Mouse (Mus musculus): ENCODE measurements around the gene Ptprn2. TPM values are rescaled to one million over a fixed set of nuclear protein-coding genes. Genes with fewer than 3 reads are reported as not detected.

The Ptprn2 gene
- total RNA-seq, 2 experiments from 2014 or later: 280 to 289 TPM

DNA sequence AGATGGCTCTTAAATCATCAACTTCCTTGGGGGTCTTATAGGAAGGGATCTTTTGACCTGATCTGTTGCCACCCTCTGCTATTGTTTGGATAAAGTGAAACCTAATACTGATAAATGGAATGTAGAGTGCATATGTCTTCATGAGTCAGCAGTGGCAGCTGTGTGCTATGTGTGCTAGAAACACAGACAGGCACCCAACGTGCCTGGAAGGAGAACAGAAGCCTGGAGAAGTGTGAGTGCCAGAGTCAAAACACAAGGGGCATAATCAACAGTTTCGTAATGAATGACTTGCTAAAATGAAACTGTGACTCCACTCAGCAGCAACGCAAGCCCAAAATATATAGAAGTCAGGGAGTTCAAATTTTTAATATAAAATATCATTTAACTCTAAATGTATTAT, 676.7 kb downstream of the Ptprn2 start:
- DNase-seq (ENCODE audit: low spot score in 2 of 2): no peak
- Histone ChIP-seq H3K4me3 (no peak overlapping the region), H3K27ac (peak overlapping the region; percentile 53; the same call in 1 of the 2 replicates)
- TF ChIP-seq CTCF (conservative IDR thresholded peaks at IDR 0.05): no peak

DNA sequence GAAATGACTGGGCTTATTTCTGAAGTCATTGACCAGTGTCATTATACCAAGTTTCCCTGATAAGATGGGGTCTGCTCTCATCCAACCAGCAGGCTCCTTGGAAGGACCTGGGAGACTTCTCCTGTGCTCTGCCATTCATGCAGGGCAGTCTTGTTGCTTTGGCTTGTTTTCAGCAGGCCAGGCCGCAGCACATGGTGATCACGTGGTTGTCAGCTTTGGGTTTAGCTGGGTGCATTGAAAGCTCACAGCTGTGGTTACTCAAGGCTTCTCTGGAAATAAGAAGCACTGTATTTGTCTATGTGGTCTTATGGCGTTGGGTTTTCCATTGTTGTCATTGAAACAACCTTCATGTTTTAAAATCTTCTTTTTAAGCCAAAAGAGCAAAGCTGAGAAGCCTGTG, 678.3 kb downstream of the Ptprn2 start:
- Histone ChIP-seq H3K27ac (no peak overlapping the region), H3K4me3 (no peak overlapping the region)
- no peak for TF ChIP-seq CTCF (conservative IDR thresholded peaks at IDR 0.05)
- no peak for DNase-seq (ENCODE audit: low spot score in 2 of 2)

DNA sequence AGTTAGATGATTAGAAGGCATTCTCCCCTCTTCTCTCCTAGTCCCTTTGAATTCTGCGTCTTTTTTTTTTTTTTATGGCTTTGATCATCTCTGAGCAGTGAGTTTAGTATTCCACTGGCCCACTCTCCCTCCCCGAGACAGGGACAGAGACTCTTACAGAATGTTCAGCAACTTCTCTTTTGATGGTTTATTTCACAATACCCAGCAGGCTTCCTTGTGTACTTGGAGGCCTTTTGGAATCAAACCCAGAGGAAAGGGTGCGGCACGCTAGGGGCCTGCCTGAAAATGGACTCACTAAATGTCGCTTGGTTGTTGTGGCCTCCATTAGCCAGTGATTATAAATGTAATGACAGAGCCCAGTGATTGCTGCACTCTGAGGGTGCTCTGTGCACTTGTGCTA, 680.7 kb downstream of the Ptprn2 start:
- Histone ChIP-seq H3K4me3 (no peak overlapping the region), H3K27ac (no peak overlapping the region)

DNA sequence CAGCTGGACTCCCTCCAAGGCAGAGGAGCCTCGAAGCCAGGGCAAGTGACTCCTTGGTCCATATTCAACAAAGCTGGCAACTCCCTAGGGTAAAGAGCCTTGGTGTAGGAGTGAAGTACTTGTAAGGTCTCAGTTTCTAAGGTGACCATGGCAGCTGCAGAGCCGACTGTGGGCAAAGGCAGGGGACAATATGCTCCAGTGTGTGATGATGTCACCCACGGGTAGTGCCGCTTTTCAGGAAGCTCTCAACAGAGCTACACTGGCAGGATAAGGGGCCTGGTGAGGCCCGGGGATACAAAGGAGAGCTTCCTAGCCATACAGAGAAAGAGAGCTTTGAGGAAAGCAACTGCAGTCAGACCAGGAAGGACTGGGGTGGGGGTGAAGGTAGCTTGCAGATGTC, 684.1 kb downstream of the Ptprn2 start:
- DNase-seq (ENCODE audit: low spot score in 2 of 2): no peak
- no peak for TF ChIP-seq CTCF (conservative IDR thresholded peaks at IDR 0.05)
- Histone ChIP-seq H3K4me3 (no peak overlapping the region), H3K27ac (no peak overlapping the region)

More for the DNA sequence above, 680.7 kb downstream of the Ptprn2 start:
- no peak for TF ChIP-seq CTCF (conservative IDR thresholded peaks at IDR 0.05)
- DNase-seq (ENCODE audit: low spot score in 2 of 2): no peak

DNA sequence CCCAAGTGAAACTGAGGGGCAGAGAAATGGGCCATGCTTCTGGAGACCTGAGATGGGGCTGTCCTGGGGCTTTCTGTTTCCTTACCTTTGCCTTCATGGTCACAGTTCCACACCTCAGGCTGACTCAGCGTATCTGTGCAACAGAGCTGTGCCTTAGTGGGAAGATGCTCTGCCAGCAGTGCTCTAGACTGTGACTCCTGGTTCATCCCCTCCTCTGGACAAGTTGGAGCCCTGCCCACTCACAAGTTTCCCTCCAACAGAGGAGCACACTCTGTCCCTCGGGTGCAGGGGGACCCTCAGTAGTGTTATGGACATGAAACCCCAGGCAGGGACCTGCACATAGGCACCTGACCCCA, 687.0 kb downstream of the Ptprn2 start:
- no peak for TF ChIP-seq CTCF (conservative IDR thresholded peaks at IDR 0.05)
- DNase-seq (ENCODE audit: low spot score in 2 of 2): no peak
- Histone ChIP-seq H3K4me3 (no peak overlapping the region), H3K27ac (no peak overlapping the region)

DNA sequence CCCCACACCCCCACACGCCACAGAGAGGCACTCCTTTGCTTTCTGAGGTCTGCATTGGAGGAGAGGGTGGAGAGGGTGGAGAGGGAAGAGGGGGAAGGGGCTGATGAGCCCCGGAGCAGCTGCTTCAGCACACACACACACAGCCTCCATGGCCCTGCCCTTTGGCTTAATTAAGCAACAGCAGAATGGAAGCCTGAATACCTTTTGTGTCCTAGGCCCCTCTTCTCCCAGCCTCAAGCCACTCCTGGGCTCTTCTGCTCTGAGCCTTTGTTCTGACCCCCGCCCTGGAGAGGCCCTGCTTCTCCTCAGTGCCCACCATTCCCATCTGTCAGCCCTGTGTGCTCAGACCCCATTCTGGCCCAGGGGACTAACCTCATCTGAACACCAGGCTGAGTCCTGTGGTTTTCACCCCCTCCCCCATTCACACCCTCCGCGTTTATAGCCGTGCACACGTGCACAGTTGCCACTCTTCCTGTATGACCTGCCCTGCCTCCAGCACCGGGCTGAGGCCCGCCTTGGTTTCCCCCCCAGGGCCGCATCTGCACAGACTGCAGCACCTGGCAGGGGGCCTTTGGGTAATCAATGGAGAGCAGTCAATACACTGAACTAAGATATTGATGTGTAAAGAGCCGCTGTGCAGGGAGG, 687.5 kb downstream of the Ptprn2 start:
- no peak for TF ChIP-seq CTCF (conservative IDR thresholded peaks at IDR 0.05)
- Histone ChIP-seq H3K27ac (no peak overlapping the region), H3K4me3 (no peak overlapping the region)
- DNase-seq (ENCODE audit: low spot score in 2 of 2): no peak

DNA sequence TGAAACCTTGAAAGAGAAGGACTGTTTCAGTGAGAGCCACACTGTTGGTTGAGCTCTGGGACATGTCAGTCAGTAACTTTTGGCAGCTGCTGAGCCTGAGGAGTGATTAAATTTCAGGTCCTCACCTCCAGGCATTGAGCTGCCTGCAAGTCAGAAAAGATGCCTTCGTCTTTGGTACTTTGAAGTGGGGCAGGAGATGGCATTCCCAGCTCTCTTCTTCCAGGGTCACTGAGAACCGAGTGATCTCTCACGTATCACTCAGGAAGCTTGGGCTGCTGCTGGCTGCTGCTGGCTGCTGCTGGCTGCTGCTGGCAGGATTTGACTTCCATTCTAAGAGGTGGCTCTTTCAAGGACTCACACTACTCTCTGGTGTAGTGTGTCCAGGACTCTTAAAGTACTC, 688.7 kb downstream of the Ptprn2 start:
- Histone ChIP-seq H3K4me3 (no peak overlapping the region), H3K27ac (peak overlapping the region; percentile 55; the same call in 1 of the 2 replicates)
- no peak for TF ChIP-seq CTCF (conservative IDR thresholded peaks at IDR 0.05)
- DNase-seq (ENCODE audit: low spot score in 2 of 2): no peak

DNA sequence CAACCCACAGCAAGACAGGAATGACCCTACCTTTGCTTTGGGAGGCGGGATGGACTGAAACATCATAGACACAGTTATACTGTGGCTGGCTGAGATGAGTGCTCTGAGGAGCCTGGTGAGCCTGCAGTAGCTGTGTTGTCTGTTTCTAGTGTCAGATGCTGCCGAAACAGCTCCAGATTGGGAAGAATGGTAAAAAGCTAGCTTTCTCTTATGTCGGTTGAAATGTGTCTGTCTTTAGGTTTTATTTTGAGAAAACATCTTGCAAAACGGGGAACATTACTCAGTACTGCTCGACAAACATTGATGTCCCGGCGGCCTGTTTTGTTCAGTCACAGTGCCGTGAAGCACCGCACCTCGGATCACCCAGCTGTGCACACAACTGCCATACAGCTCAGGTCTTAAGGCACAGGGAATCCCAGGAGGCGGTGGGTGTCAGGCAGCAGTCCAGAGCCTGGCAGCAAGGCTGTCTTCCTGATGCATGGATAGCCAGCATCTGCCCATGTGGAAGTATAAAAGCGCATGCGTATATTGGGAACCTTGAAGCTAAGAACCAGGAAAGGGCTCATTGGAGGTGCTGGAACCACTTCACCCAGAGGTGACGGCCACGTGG, 689.7 kb downstream of the Ptprn2 start:
- peak overlapping the region; percentile 37; the same call in 1 of the 2 replicates for H3K27ac ChIP-seq
- no peak overlapping the region for H3K4me3 ChIP-seq
- TF ChIP-seq CTCF (conservative IDR thresholded peaks at IDR 0.05): no peak
- DNase-seq (ENCODE audit: low spot score in 2 of 2): no peak

DNA sequence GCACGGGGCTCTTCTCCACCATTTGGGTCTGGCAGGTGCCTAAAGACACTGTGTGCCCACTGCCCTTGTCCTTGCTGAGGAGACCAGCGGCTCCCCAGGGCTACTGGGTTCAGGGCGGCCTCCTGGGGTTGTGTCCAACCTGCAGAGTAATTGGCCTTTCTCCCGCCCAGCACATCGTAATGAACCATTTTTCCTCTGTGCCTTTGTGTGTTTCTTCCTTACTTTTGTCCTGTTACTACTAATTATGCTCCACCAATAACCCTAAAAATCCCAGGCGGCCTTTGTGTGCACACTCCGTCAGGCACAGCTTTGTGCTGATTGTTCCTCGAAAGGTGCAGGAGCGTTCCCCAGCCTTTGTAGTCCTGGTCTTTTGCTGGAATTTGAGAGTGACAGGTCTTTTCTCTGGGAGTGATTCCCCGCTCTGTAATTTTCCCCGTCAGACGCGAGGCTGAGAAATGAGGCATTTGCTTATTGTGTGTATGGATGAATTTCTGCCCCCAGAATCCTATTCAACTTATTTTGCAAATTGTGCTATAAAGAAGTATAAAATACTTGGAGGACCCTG, 690.8 kb downstream of the Ptprn2 start:
- DNase-seq (ENCODE audit: low spot score in 2 of 2): no peak
- Histone ChIP-seq H3K27ac (peak overlapping the region; percentile 37; the same call in 1 of the 2 replicates), H3K4me3 (no peak overlapping the region)
- TF ChIP-seq CTCF (conservative IDR thresholded peaks at IDR 0.05): no peak

DNA sequence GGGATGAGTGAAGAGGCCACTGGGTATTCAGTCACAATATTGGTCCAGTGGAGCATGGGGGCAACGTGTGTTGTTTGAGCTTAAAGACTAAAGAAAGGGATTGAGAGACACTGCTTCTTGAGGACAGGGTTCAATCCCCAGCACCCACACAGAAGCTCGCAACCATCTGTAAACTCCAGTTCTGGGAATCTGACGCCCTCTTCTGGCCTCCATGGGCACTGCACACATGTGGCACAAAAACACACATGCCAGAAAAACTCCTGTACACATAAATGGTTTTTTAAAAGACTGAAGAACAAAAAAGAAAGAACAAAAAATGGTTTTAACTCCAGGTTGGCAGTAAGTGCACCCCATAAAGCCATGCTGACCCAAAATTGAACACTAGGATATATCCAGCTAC, 701.6 kb downstream of the Ptprn2 start:
- Histone ChIP-seq H3K4me3 (no peak overlapping the region), H3K27ac (no peak overlapping the region)
- TF ChIP-seq CTCF (conservative IDR thresholded peaks at IDR 0.05): peak; percentile 61
- DNase-seq (ENCODE audit: low spot score in 2 of 2): no peak

DNA sequence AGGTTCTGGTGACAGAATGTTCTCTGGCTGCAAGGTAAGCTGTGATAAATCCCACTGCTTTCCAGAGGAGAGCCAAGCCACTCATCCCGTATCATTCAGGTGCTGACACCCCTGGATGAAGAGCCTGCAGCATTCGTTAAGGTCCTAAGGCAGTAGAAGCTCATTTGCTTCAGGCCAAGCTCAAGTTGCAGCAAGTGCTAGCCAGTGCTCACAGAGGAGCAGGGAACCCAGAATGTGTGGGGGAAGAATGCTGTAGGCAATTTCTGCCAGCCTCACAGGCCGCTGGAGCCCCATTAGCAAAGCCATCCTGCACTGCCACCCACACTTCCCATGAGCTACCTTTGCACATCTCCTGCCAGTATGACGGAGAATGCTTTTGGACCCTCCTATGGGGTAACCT, 706.5 kb downstream of the Ptprn2 start:
- peak overlapping the region; percentile 81 for H3K27ac ChIP-seq
- no peak for TF ChIP-seq CTCF (conservative IDR thresholded peaks at IDR 0.05)
- no peak overlapping the region for H3K4me3 ChIP-seq
- DNase-seq (ENCODE audit: low spot score in 2 of 2): no peak

DNA sequence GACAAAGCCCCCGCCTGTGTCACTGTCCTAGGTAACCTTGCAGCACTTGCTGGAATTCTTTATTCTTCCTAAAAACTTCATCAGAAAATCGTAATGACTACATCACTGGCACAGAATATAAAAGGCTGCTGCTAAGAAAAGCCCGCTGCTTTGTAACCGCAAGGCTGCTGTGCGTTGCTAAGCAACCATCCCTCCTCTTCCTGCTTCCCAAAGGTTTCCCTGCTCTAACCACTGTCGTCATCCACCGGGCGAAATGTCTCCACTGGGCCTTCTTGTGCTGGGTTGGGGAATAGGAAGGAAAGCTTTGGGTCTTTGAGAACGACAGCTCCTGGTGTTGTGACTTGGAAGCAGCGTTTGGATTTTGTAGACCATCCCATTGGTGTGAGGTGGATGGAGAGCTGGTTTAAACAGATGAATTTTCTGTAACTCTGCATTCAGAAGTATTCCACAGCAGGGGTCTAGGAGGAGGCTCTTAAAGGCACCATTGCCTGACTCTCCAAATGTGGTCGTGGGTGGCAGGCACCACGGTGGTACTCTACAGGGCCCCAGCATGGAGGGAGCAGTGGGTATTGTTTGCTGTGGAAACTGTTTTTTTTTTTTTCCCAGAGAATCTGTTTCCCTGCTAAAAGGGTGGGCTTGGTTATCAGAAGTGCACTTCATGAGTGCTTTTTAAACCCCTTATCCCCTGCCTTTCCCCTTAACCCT, 711.4 kb downstream of the Ptprn2 start:
- no peak for TF ChIP-seq CTCF (conservative IDR thresholded peaks at IDR 0.05)
- H3K27ac ChIP-seq: peak overlapping the region; percentile 88
- peak; percentile 42 to 82 for DNase-seq (ENCODE audit: low spot score in 2 of 2)
- peak overlapping the region; percentile 33; the same call in 1 of the 2 replicates for H3K4me3 ChIP-seq

DNA sequence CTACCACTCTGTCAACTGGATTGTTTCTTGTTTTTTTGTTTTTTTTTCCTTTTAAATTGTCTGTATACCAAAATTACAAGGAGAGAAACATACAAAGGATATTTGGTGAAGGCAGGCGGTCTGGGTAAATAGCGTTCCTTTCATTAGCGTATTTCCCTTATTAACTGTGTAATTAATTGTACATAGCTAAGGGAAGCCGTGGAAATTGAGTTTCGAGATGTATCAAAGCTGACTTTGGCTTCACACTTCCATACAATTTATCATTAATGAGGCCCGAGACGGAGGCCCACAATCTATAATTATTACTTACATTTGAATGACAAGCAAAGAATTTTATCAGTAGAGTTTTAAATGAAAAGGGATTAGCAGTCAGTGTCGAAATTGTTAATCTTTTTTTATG, 712.6 kb downstream of the Ptprn2 start:
- no peak overlapping the region for H3K4me3 ChIP-seq
- no peak for DNase-seq (ENCODE audit: low spot score in 2 of 2)
- peak overlapping the region; percentile 88 for H3K27ac ChIP-seq
- no peak for TF ChIP-seq CTCF (conservative IDR thresholded peaks at IDR 0.05)
